Comparison of ENCODE assay signal across 8 mouse cellular contexts in the genomic region with DNA sequence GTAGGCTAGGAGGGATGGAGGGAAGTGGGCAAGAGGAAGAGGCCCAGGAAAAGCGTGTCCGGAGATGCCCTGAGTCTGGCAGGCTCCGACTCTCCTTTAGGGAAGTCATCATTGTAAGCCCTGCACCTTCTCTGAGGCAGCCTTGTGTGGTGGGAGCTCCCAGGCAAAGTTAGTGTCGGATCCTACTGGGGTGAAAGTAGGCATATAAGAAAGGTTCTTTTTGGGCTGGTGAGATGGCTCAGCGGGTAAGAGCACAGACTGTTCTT. TPM values are rescaled to one million over a fixed set of nuclear protein-coding genes. Genes with fewer than 3 reads are reported as not detected.
DNase-seq lines count a peak whose midpoint lies in the region; ATAC-seq and TF ChIP-seq lines count a peak whose summit lies in the region.

No protein-coding gene starts in this region.

- in situ Hi-C loops in CH12.LX (cut with MboI; ENCODE audit: low pct_ligation_motif_present, low pct_unique_long_range_greater_than_20kb, low sequenced_read_pairs), result no loop called here

- dilution Hi-C loops in CH12.LX (cut with MboI; ENCODE audit: extremely low pct_ligation_motif_present, extremely low pct_unique_long_range_greater_than_20kb, low sequenced_read_pairs), result no loop called here

- peak overlapping the region; percentile 74 for H3K9ac ChIP-seq in heart, adult 2 months (ENCODE audit: low read depth, low read length)
- peak overlapping the region; percentile 83 for H3K9ac ChIP-seq in CH12.LX (ENCODE audit: insufficient read depth, low read depth)
- peak overlapping the region; percentile 81 for H3K9ac ChIP-seq in forebrain, embryonic 15.5 days (replicated peaks)

- H3K9me3 ChIP-seq in CH12.LX (replicated peaks; ENCODE audit: low read length), result no peaks in the 10 kb centered on the region
- H3K9me3 ChIP-seq in forebrain, embryonic 15.5 days, result no peaks in the 10 kb centered on the region

- no peak for TF ChIP-seq EP300 in heart, adult 2 months (IDR thresholded peaks at IDR 0.05; ENCODE audit: insufficient read depth, low read depth, low read length)
- no peak for TF ChIP-seq EP300 in CH12.LX (IDR thresholded peaks at IDR 0.05; ENCODE audit: low read length)

- H3K4me2 ChIP-seq in CH12.LX (ENCODE audit: insufficient read depth, low read depth, poor library complexity, severe bottlenecking), result peak overlapping the region; percentile 69
- peak overlapping the region; percentile 92 for H3K4me2 ChIP-seq in forebrain, embryonic 15.5 days (replicated peaks)

- no peak for TF ChIP-seq POLR2A in heart, adult 2 months (IDR thresholded peaks at IDR 0.05; ENCODE audit: insufficient read depth, low read depth, low read length)
- TF ChIP-seq POLR2A in CH12.LX (IDR thresholded peaks at IDR 0.05; ENCODE audit: low read depth, low read length), result no peak

- peak overlapping the region; percentile 75; the same call in 1 of the 2 replicates for H3K27ac ChIP-seq in heart, adult 2 months
- H3K27ac ChIP-seq in CH12.LX (ENCODE audit: insufficient read depth, low read depth), result no peak overlapping the region; the same call in 1 of the 2 replicates
- peak overlapping the region; percentile 75 for H3K27ac ChIP-seq in forebrain, embryonic 15.5 days (replicated peaks)

- peak overlapping the region; percentile 83 for H3K4me3 ChIP-seq in heart, adult 2 months
- peak overlapping the region; percentile 91 to 96 (median 95) for H3K4me3 ChIP-seq in CH12.LX (replicated peaks in 1 of 3; ENCODE audit: low read depth in 2 of 3, low read length in 2 of 3, poor library complexity in 1 of 3)
- H3K4me3 ChIP-seq in forebrain, embryonic 15.5 days, result peak overlapping the region; percentile 58

- no peaks in the 10 kb centered on the region for H3K79me2 ChIP-seq in heart, adult 2 months (replicated peaks; ENCODE audit: control insufficient read depth, insufficient read depth, low read length)
- H3K79me2 ChIP-seq in CH12.LX (replicated peaks; ENCODE audit: control insufficient read depth, extremely low read depth, insufficient read depth, poor library complexity, severe bottlenecking), result peaks cover 16% of the 10 kb centered on the region

- TF ChIP-seq RAD21 in CH12.LX (IDR thresholded peaks at IDR 0.05; ENCODE audit: low read depth, low read length), result no peak

- intact Hi-C loops in heart, adult 2 months (cut with DNase I), result loop anchor here (2.0 to 10.0 kb wide), 2 partner anchors 38 to 140 kb away; partner anchors contain the start of gene Tmem63a

- no peak for TF ChIP-seq CTCF in heart, adult 2 months (IDR thresholded peaks at IDR 0.05)
- no peak for TF ChIP-seq CTCF in CH12.LX (conservative IDR thresholded peaks at IDR 0.05 in 1 of 2, IDR thresholded peaks at IDR 0.05 in 1 of 2; ENCODE audit: low read depth in 2 of 2, low read length in 2 of 2)

- H3K4me1 ChIP-seq in heart, adult 2 months (ENCODE audit: control insufficient read depth, insufficient read depth, low read length), result peaks cover 3% of the 10 kb centered on the region
- peaks cover 10 to 49% of the 10 kb centered on the region in 2 experiments for H3K4me1 ChIP-seq in CH12.LX (ENCODE audit: control insufficient read depth in 1 of 2, insufficient read depth in 2 of 2)
- peaks cover 19% of the 10 kb centered on the region for H3K4me1 ChIP-seq in forebrain, embryonic 15.5 days

- no peaks in the 10 kb centered on the region for H3K36me3 ChIP-seq in heart, adult 2 months (ENCODE audit: control insufficient read depth, insufficient read depth, low read length)
- peaks cover 33 to 44% of the 10 kb centered on the region in 2 experiments for H3K36me3 ChIP-seq in CH12.LX (replicated peaks in 1 of 2; ENCODE audit: control insufficient read depth in 1 of 2, insufficient read depth in 1 of 2, low read length in 1 of 2)
- H3K36me3 ChIP-seq in forebrain, embryonic 15.5 days, result peaks cover 25% of the 10 kb centered on the region

- ATAC-seq in forebrain, embryonic 15.5 days (replicated peaks), result no peak; the same call in none of the 2 replicates
- no peak for ATAC-seq in megakaryocyte-erythroid progenitor cell, adult 5-6 weeks (replicated peaks; ENCODE audit: low FRiP score, low TSS enrichment, poor library complexity, severe bottlenecking)

- whole genome bisulfite sequencing in heart, adult 2 months, result 7% methylated on average over 5 of the region's 5 CpGs
- WGBS in forebrain, embryonic 15.5 days, result 2% methylated on average over 5 of the region's 5 CpGs

- DNase-seq in heart, adult 2 months, result no peak
- no peak for DNase-seq in heart, adult 18-20 months
- DNase-seq in CH12.LX (ENCODE audit: extremely low read depth), result no peak
- DNase-seq in lung, postnatal 36 days, result peak; percentile 7
- DNase-seq in layer of hippocampus, postnatal 10 days (ENCODE audit: low spot score in 2 of 2), result no peak
- no peak for DNase-seq in gastrocnemius, postnatal 4 days (ENCODE audit: low spot score in 2 of 2)

- H3K27me3 ChIP-seq in heart, adult 2 months (ENCODE audit: control insufficient read depth, insufficient read depth, low read length), result no peaks in the 10 kb centered on the region
- H3K27me3 ChIP-seq in CH12.LX (replicated peaks), result no peaks in the 10 kb centered on the region
- H3K27me3 ChIP-seq in forebrain, embryonic 15.5 days, result no peaks in the 10 kb centered on the region

TF ChIP-seq in CH12.LX, 34 proteins besides CTCF, POLR2A, EP300 and RAD21:
- TF ChIP-seq NRF1 (IDR thresholded peaks at IDR 0.05; ENCODE audit: low read depth, low read length) (no peak), IRF4 (IDR thresholded peaks at IDR 0.05; ENCODE audit: low read depth, low read length) (no peak)

RNA-seq across cellular contexts. Expression of gene Pycr2, which starts 0.7 kb away (rescaled TPM):
- total RNA-seq in heart, adult 2 months (2021), result 10 to 100 TPM; 10.3 to 12.4 TPM
- polyA plus RNA-seq in heart, adult 2 months (2012; rRNA removed), result 12.7 and 13.9 TPM in 2 replicates
- total RNA-seq in heart, adult 18-20 months (2021), result 10 to 100 TPM; 12.2 to 12.4 TPM
- total RNA-seq in CH12.LX (2012; rRNA removed) (131 and 158 TPM in 2 replicates), CH12.LX (2014; rRNA removed) (119 and 133 TPM in 2 replicates)
- 73.0 and 82.3 TPM in 2 replicates for polyA plus RNA-seq in CH12.LX (2012; ENCODE audit: insufficient read length, low read depth)
- polyA plus RNA-seq in forebrain, embryonic 15.5 days (2015; fragmentation: Nextera tagmentation; extraction: Ambion mirVana), result 85.1 and 88.7 TPM in 2 replicates
- 10 to 100 TPM; 29.6 to 31.4 TPM for total RNA-seq in layer of hippocampus, postnatal 10 days (2021)
- total RNA-seq in megakaryocyte-erythroid progenitor cell, adult 5-6 weeks (2014; fragmentation: Nextera tagmentation), result 57.0 and 70.4 TPM in 2 replicates
- 21.1 and 34.2 TPM in 2 replicates for total RNA-seq in megakaryocyte-erythroid progenitor cell, adult 5-6 weeks (2017)
- 10 to 100 TPM; 24.1 to 27.0 TPM for total RNA-seq in gastrocnemius, postnatal 4 days (2021)

RNA-seq across cellular contexts. Expression of gene Lefty2, which starts 11.8 kb away (rescaled TPM):
- total RNA-seq in heart, adult 2 months (2021), result not detected
- 0.08 and 0.15 TPM in 2 replicates for polyA plus RNA-seq in heart, adult 2 months (2012; rRNA removed)
- not detected for total RNA-seq in heart, adult 18-20 months (2021)
- total RNA-seq in CH12.LX (2012; rRNA removed) (not detected in 2 replicates), CH12.LX (2014; rRNA removed) (not detected in 2 replicates)
- polyA plus RNA-seq in CH12.LX (2012; ENCODE audit: insufficient read length, low read depth), result not detected in 2 replicates
- 3.7 and 4.5 TPM in 2 replicates for polyA plus RNA-seq in forebrain, embryonic 15.5 days (2015; fragmentation: Nextera tagmentation; extraction: Ambion mirVana)
- total RNA-seq in layer of hippocampus, postnatal 10 days (2021), result 10 to 100 TPM in 1 of 2 experiments, 1 to 10 TPM in 1; 8.7 to 10.2 TPM
- not detected in 2 replicates for total RNA-seq in megakaryocyte-erythroid progenitor cell, adult 5-6 weeks (2014; fragmentation: Nextera tagmentation)
- not detected in 2 replicates for total RNA-seq in megakaryocyte-erythroid progenitor cell, adult 5-6 weeks (2017)
- total RNA-seq in gastrocnemius, postnatal 4 days (2021), result not detected

RNA-seq across cellular contexts. Expression of gene Lefty1, which starts 30.1 kb away (rescaled TPM):
- total RNA-seq in heart, adult 2 months (2021), result under 1 TPM; 0.41 to 0.57 TPM
- polyA plus RNA-seq in heart, adult 2 months (2012; rRNA removed), result 3.0 and 3.3 TPM in 2 replicates
- under 1 TPM; 0.28 to 0.84 TPM for total RNA-seq in heart, adult 18-20 months (2021)
- total RNA-seq in CH12.LX (2012; rRNA removed) (0.17 TPM in 1 of 2 replicates, not detected in the other), CH12.LX (2014; rRNA removed) (0.14 TPM in 1 of 2 replicates, not detected in the other)
- 0.15 TPM in 1 of 2 replicates, not detected in the other for polyA plus RNA-seq in CH12.LX (2012; ENCODE audit: insufficient read length, low read depth)
- polyA plus RNA-seq in forebrain, embryonic 15.5 days (2015; fragmentation: Nextera tagmentation; extraction: Ambion mirVana), result 0.22 and 0.23 TPM in 2 replicates
- 1 to 10 TPM; 3.9 to 6.4 TPM for total RNA-seq in layer of hippocampus, postnatal 10 days (2021)
- total RNA-seq in megakaryocyte-erythroid progenitor cell, adult 5-6 weeks (2014; fragmentation: Nextera tagmentation), result 6.4 and 11.9 TPM in 2 replicates
- 3.4 TPM in 1 of 2 replicates, not detected in the other for total RNA-seq in megakaryocyte-erythroid progenitor cell, adult 5-6 weeks (2017)
- 1 to 10 TPM in 1 of 2 experiments, under 1 TPM in 1; 0.96 to 1.5 TPM for total RNA-seq in gastrocnemius, postnatal 4 days (2021)

RNA-seq across cellular contexts. Expression of gene Tmem63a, which starts 37.4 kb away (rescaled TPM):
- total RNA-seq in heart, adult 2 months (2021), result 10 to 100 TPM; 13.2 to 15.8 TPM
- polyA plus RNA-seq in heart, adult 2 months (2012; rRNA removed), result 27.5 and 34.5 TPM in 2 replicates
- 10 to 100 TPM; 15.0 to 15.9 TPM for total RNA-seq in heart, adult 18-20 months (2021)
- total RNA-seq in CH12.LX (2012; rRNA removed), result 2.2 and 2.6 TPM in 2 replicates
- total RNA-seq in CH12.LX (2014; rRNA removed), result 0.89 and 1.1 TPM in 2 replicates
- 3.0 TPM in 2 replicates for polyA plus RNA-seq in CH12.LX (2012; ENCODE audit: insufficient read length, low read depth)
- polyA plus RNA-seq in forebrain, embryonic 15.5 days (2015; fragmentation: Nextera tagmentation; extraction: Ambion mirVana), result 1.6 and 2.2 TPM in 2 replicates
- total RNA-seq in layer of hippocampus, postnatal 10 days (2021), result 1 to 10 TPM; 3.7 to 3.8 TPM
- 22.5 and 26.6 TPM in 2 replicates for total RNA-seq in megakaryocyte-erythroid progenitor cell, adult 5-6 weeks (2014; fragmentation: Nextera tagmentation)
- total RNA-seq in megakaryocyte-erythroid progenitor cell, adult 5-6 weeks (2017), result 4.8 and 10.8 TPM in 2 replicates
- total RNA-seq in gastrocnemius, postnatal 4 days (2021), result 10 to 100 TPM; 15.3 to 17.3 TPM

RNA-seq across cellular contexts. Expression of gene Sde2, which starts 53.8 kb away (rescaled TPM):
- total RNA-seq in heart, adult 2 months (2021), result 10 to 100 TPM; 11.7 to 12.1 TPM
- 5.0 and 9.8 TPM in 2 replicates for polyA plus RNA-seq in heart, adult 2 months (2012; rRNA removed)
- total RNA-seq in heart, adult 18-20 months (2021), result 10 to 100 TPM; 10.1 to 11.4 TPM
- total RNA-seq in CH12.LX (2012; rRNA removed) (24.7 and 26.3 TPM in 2 replicates), CH12.LX (2014; rRNA removed) (25.1 and 28.0 TPM in 2 replicates)
- polyA plus RNA-seq in CH12.LX (2012; ENCODE audit: insufficient read length, low read depth), result 33.2 and 34.6 TPM in 2 replicates
- polyA plus RNA-seq in forebrain, embryonic 15.5 days (2015; fragmentation: Nextera tagmentation; extraction: Ambion mirVana), result 35.7 and 35.9 TPM in 2 replicates
- 10 to 100 TPM; 20.9 to 22.4 TPM for total RNA-seq in layer of hippocampus, postnatal 10 days (2021)
- 22.0 and 23.2 TPM in 2 replicates for total RNA-seq in megakaryocyte-erythroid progenitor cell, adult 5-6 weeks (2014; fragmentation: Nextera tagmentation)
- 37.6 and 45.7 TPM in 2 replicates for total RNA-seq in megakaryocyte-erythroid progenitor cell, adult 5-6 weeks (2017)
- 10 to 100 TPM; 18.5 to 20.0 TPM for total RNA-seq in gastrocnemius, postnatal 4 days (2021)

Comparison
In these comparisons a context has a peak if more than half of its experiments do, and no peak if none do; other contexts are left out.
1. RNA of gene Lefty2, which starts 11.8 kb away (total RNA-seq): 8.7 to 10.2 TPM in layer of hippocampus, postnatal 10 days; not detected in heart, adult 2 months, not detected in heart, adult 18-20 months, not detected in CH12.LX, not detected in megakaryocyte-erythroid progenitor cell, adult 5-6 weeks and not detected in gastrocnemius, postnatal 4 days; every median in the first group is over 4 times any median in the second.
2. Peak in every context shown above with its lines, with median percentiles within 50 percentile points of each other: H3K4me3 ChIP-seq and H3K9ac ChIP-seq.